Mouse (Mus musculus) neural tube, embryonic 12.5 days (tissue): ENCODE results near the gene Fzd2. TPM values are rescaled to one million over a fixed set of nuclear protein-coding genes. Genes with fewer than 3 reads are reported as not detected.
A peak's percentile ranks its signal among the peaks of the same experiment; 100 is the strongest.
"Not testable (repeated sequence)": the region's sequence is repeated elsewhere in the genome, so short reads cannot be mapped to it uniquely, and the experiment has no call there.

Experiments
- ATAC-seq: fragments of 200-750 bp; cut with Nextera tagmentation; 2 replicates; pipeline ENCODE4 v1.8.0; 2017; ENCODE audit warnings: low read depth, mild to moderate bottlenecking, moderate TSS enrichment, moderate library complexity; ENCODE audit not compliant: low FRiP score
- H3K27ac ChIP-seq: fragments of 300-500 bp; sonication (generic); 2 replicates; pipeline ENCODE4 v1.5.1; 2016
- H3K27me3 ChIP-seq: fragments of 300-500 bp; sonication (generic); replicated peaks from 2 replicates; pipeline ENCODE4 v1.6.1; 2016; ENCODE audit warnings: mild to moderate bottlenecking
- H3K36me3 ChIP-seq: fragments of 300-500 bp; sonication (generic); 2 replicates; pipeline ENCODE4 v1.6.1; 2016; ENCODE audit warnings: mild to moderate bottlenecking
- H3K4me1 ChIP-seq: fragments of 300-500 bp; sonication (generic); 2 replicates; pipeline ENCODE4 v1.6.1; 2016
- H3K4me2 ChIP-seq: fragments of 300-500 bp; sonication (generic); replicated peaks from 2 replicates; pipeline ENCODE4 v1.6.1; 2016; ENCODE audit warnings: mild to moderate bottlenecking
- H3K4me3 ChIP-seq: fragments of 300-500 bp; sonication (generic); 2 replicates; pipeline ENCODE4 v1.5.1; 2016
- H3K9ac ChIP-seq: fragments of 300-500 bp; sonication (generic); 2 replicates; pipeline ENCODE4 v1.6.1; 2016; ENCODE audit warnings: mild to moderate bottlenecking
- H3K9me3 ChIP-seq: fragments of 300-500 bp; sonication (generic); 2 replicates; pipeline ENCODE4 v1.6.1; 2016; ENCODE audit warnings: mild to moderate bottlenecking
- WGBS: fragments of 180-500 bp; shearing (Covaris S2); methylation state at CpG from one replicate; pipeline ENCODE4 v1.1.7; 2016; 5-methylcytosine and 5-hydroxymethylcytosine counted together
- polyA plus RNA-seq: library from polyadenylated mRNA; unstranded; fragments of >200 nt; fragmentation: Nextera tagmentation; extraction: Ambion mirVana; gene quantifications from 2 replicates; pipeline ENCODE4 v1.2.1, GENCODE M21; 2016

The Fzd2 gene
- polyA plus RNA-seq, 1 experiment from 2014 or later = 38.2 TPM

DNA sequence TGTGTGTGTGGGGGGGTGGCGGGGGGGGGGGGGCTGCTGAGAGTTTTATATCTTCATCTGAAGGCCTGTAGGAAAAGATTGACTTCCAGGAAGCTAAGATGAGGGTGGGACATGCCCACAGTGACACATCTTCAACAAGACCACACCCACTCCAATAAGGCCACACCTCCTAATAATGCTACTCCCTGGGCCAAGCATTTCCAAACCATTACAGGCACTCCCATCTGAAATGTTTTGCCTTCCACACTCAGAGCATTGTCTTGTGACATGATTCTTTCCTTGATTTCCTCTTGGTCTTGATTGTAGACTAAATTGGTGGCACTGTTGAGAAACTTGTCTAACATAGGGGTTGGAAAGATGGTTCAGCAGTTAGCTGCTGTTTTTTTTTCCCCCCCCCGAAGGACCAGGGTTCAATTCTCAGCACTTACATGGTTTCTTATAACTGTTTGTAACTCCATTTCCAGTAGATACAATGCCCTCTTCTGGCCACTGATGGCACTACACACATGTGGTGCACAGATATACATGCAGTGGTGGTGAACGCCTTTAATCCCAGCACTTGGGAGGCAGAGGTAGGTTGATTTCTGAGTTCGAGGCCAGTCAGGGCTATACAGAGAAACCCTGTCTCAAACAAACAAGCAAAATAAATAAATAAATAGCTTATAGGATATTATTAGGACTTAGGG lies 17.6 kb upstream of the Fzd2 start:
- ATAC-seq = no peak
- Histone ChIP-seq H3K27ac (no peak overlapping the region), H3K9ac (no peak overlapping the region), H3K27me3 (no peaks in the 10 kb centered on the region; the same call in 1 of the 2 replicates), H3K9me3 (no peaks in the 10 kb centered on the region), H3K4me3 (no peak overlapping the region), H3K4me1 (peaks cover 14% of the 10 kb centered on the region), H3K36me3 (no peaks in the 10 kb centered on the region), H3K4me2 (no peak overlapping the region)
- 94% methylated on average over 4 of the region's 4 CpGs for WGBS

- WGBS = 84% methylated on average over 3 of the region's 3 CpGs
- no peaks in the 10 kb centered on the region for H3K36me3 ChIP-seq
Measured at GRCm38 (mm10) chr11:102587554-102587953, 16.6 kb upstream of the Fzd2 start.

GRCm38 (mm10) chr11:102595341-102595820 lies 8.8 kb upstream of the Fzd2 start:
- Histone ChIP-seq H3K4me3 (no peak overlapping the region), H3K4me1 (peaks cover 18% of the 10 kb centered on the region), H3K36me3 (no peaks in the 10 kb centered on the region), H3K4me2 (peak overlapping the region; percentile 33), H3K27me3 (no peaks in the 10 kb centered on the region), H3K9ac (no peak overlapping the region), H3K27ac (peak overlapping the region; percentile 60), H3K9me3 (no peaks in the 10 kb centered on the region)
- WGBS = 1% methylated on average over 4 of the region's 4 CpGs
- peak; percentile 71; the same call in 1 of the 2 replicates for ATAC-seq

More at GRCm38 (mm10) chr11:102587554-102587953, 16.6 kb upstream of the Fzd2 start:
- H3K27me3 ChIP-seq = no peaks in the 10 kb centered on the region
- no peak overlapping the region for H3K9ac ChIP-seq
- H3K4me2 ChIP-seq = no peak overlapping the region
- H3K4me1 ChIP-seq = peaks cover 5% of the 10 kb centered on the region
- ATAC-seq = no peak
- no peak overlapping the region for H3K27ac ChIP-seq
- H3K4me3 ChIP-seq = no peak overlapping the region
- H3K9me3 ChIP-seq = no peaks in the 10 kb centered on the region

DNA sequence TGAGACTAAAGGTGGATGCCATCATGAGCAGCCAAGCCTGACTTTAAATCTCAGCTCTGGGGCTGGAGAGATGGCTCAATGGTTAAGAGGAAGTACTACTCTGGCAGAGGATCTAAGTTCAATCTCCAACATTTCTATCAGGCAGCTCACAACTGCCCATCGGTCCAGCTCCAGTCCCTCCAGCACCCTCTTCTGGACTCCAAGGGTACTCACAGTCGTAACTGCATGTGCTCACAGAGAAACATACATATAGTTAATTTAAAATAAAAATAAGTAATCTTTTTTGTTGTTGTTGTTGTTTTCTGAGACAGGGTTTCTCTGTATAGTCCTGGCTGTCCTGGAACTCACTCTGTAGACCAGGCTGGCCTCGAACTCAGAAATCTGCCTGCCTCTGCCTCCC lies 4.3 kb upstream of the Fzd2 start:
- no peaks in the 10 kb centered on the region for H3K27me3 ChIP-seq
- H3K27ac ChIP-seq = no peak overlapping the region
- H3K4me2 ChIP-seq = no peak overlapping the region
- H3K9me3 ChIP-seq = no peaks in the 10 kb centered on the region
- no peak overlapping the region for H3K4me3 ChIP-seq
- H3K36me3 ChIP-seq = no peaks in the 10 kb centered on the region
- H3K9ac ChIP-seq = no peak overlapping the region
- 88% methylated on average over 3 of the region's 3 CpGs for WGBS
- peaks cover 17% of the 10 kb centered on the region for H3K4me1 ChIP-seq
- ATAC-seq = no peak

DNA sequence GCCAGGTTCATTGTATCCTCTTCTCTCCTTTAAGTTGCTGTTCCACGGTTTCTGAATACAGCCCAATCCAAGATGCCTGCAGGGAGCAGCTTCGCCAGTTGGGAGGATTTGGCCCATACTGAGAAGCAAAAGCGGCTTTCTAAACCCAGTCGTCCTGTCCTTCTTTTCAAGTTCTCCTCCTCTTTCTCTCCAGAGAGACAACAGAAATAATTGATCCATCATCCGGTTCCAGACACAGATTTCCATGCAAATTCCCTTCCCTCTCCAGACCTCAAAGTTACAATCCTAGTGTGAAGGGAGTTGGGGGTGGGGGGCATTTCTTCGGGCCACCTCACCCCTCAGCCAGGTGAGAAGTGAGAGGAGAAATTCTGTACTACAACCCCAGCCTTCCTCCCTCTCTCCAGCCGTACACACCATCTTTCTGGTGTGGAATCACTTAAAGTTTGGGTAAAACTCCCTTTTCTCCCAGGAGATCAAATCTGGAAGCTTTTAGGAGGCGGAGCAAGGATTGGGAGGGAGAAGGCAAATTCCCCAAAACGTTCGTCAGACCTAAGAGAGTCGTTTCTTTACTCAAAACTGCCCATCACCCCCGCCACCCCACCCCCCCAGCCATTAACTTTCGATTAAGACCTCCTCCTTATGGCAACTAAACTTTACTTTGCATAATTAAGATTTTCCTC lies 1.2 kb upstream of the Fzd2 start:
- WGBS = under 1% methylated on average over 13 of the region's 13 CpGs
- ATAC-seq = no peak

GRCm38 (mm10) chr11:102603496-102603850 lies 723 bp upstream of the Fzd2 start:
- Histone ChIP-seq H3K4me3 (peak overlapping the region; percentile 90), H3K9ac (peak overlapping the region; percentile 42), H3K4me1 (peaks cover 25% of the 10 kb centered on the region), H3K27ac (peak overlapping the region; percentile 96), H3K9me3 (no peaks in the 10 kb centered on the region), H3K36me3 (no peaks in the 10 kb centered on the region), H3K27me3 (no peaks in the 10 kb centered on the region), H3K4me2 (peak overlapping the region; percentile 88)
- ATAC-seq = peak; percentile 76
- under 1% methylated on average over 10 of the region's 10 CpGs for WGBS

More for the DNA sequence above, 1.2 kb upstream of the Fzd2 start:
- Histone ChIP-seq H3K9ac (peak overlapping the region; percentile 42), H3K4me1 (peaks cover 19% of the 10 kb centered on the region), H3K4me2 (peak overlapping the region; percentile 88), H3K36me3 (no peaks in the 10 kb centered on the region), H3K9me3 (no peaks in the 10 kb centered on the region), H3K27ac (peak overlapping the region; percentile 96), H3K4me3 (peak overlapping the region; percentile 90), H3K27me3 (no peaks in the 10 kb centered on the region)

DNA sequence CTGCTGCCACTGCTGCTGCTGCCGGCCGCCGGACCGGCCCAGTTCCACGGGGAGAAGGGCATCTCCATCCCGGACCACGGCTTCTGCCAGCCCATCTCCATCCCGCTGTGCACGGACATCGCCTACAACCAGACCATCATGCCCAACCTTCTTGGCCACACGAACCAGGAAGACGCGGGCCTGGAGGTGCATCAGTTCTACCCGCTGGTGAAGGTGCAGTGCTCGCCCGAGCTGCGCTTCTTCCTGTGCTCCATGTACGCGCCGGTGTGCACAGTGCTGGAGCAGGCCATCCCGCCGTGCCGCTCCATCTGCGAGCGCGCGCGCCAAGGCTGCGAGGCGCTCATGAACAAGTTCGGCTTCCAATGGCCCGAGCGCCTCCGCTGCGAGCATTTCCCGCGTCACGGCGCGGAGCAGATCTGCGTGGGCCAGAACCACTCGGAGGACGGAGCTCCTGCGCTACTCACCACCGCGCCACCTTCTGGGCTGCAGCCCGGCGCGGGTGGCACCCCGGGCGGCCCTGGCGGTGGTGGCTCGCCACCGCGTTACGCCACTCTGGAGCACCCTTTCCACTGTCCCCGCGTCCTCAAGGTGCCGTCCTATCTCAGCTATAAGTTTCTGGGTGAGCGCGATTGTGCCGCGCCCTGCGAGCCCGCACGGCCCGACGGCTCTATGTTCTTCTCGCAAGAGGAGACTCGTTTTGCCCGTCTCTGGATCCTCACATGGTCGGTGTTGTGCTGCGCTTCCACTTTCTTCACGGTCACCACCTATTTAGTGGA lies 769 bp downstream of the Fzd2 start:
- Histone ChIP-seq H3K27me3 (no peaks in the 10 kb centered on the region), H3K27ac (peak overlapping the region; percentile 96), H3K36me3 (no peaks in the 10 kb centered on the region), H3K9me3 (no peaks in the 10 kb centered on the region), H3K9ac (peak overlapping the region; percentile 97), H3K4me2 (peak overlapping the region; percentile 88), H3K4me3 (peak overlapping the region; percentile 90), H3K4me1 (peaks cover 40% of the 10 kb centered on the region)
- peak; percentile 23 for ATAC-seq
- WGBS = under 1% methylated on average over 74 of the region's 74 CpGs

GRCm38 (mm10) chr11:102605553-102606416 lies 1.6 kb downstream of the Fzd2 start:
- Histone ChIP-seq H3K27ac (peak overlapping the region; percentile 96; the same call in 1 of the 2 replicates), H3K27me3 (no peaks in the 10 kb centered on the region), H3K4me2 (peak overlapping the region; percentile 88), H3K9ac (peak overlapping the region; percentile 97), H3K4me3 (peak overlapping the region; percentile 90), H3K36me3 (no peaks in the 10 kb centered on the region), H3K4me1 (peaks cover 48% of the 10 kb centered on the region), H3K9me3 (no peaks in the 10 kb centered on the region)
- ATAC-seq = no peak
- under 1% methylated on average over 62 of the region's 62 CpGs for WGBS

GRCm38 (mm10) chr11:102606751-102607171 lies 2.6 kb downstream of the Fzd2 start:
- H3K4me1 ChIP-seq = peaks cover 55% of the 10 kb centered on the region
- no peaks in the 10 kb centered on the region for H3K36me3 ChIP-seq
- peak overlapping the region; percentile 97 for H3K9ac ChIP-seq
- peak overlapping the region; percentile 90 for H3K4me3 ChIP-seq
- no peaks in the 10 kb centered on the region for H3K9me3 ChIP-seq
- peaks cover 4% of the 10 kb centered on the region; the same call in 1 of the 2 replicates for H3K27me3 ChIP-seq
- peak overlapping the region; percentile 88 for H3K4me2 ChIP-seq
- no peak for ATAC-seq
- under 1% methylated on average over 12 of the region's 12 CpGs for WGBS
- no peak overlapping the region for H3K27ac ChIP-seq

GRCm38 (mm10) chr11:102607201-102607600 lies 3.0 kb downstream of the Fzd2 start:
- not testable (repeated sequence) for H3K9me3 ChIP-seq, H3K27ac ChIP-seq, H3K36me3 ChIP-seq, H3K27me3 ChIP-seq, ATAC-seq
- H3K4me2 ChIP-seq = peak overlapping the region; percentile 88
- peak overlapping the region; percentile 90 for H3K4me3 ChIP-seq
- H3K9ac ChIP-seq = peak overlapping the region; percentile 97
- peaks cover 55% of the 10 kb centered on the region for H3K4me1 ChIP-seq
- WGBS = under 1% methylated on average over 12 of the region's 12 CpGs
